Mouse (Mus musculus) brain, embryonic 14.5 days (tissue): ENCODE measurements around the gene Srpr.

Experiments used
- CTCF ChIP-seq: fragments of 200-500 bp; IDR thresholded peaks from 2 replicates; pipeline ENCODE4 v1.5.1; 2012; ENCODE audit warnings: inconsistent platforms, mild to moderate bottlenecking, moderate library complexity, borderline replicate concordance; ENCODE audit not compliant: insufficient read depth, insufficient read length; ENCODE audit errors: extremely low read depth
- POLR2A ChIP-seq: fragments of 200-500 bp; IDR thresholded peaks from 2 replicates; pipeline ENCODE4 v1.6.1; 2012; ENCODE audit warnings: mild to moderate bottlenecking, inconsistent platforms, borderline replicate concordance; ENCODE audit not compliant: poor library complexity, insufficient read depth, insufficient read length, severe bottlenecking; ENCODE audit errors: extremely low read depth

DNA sequence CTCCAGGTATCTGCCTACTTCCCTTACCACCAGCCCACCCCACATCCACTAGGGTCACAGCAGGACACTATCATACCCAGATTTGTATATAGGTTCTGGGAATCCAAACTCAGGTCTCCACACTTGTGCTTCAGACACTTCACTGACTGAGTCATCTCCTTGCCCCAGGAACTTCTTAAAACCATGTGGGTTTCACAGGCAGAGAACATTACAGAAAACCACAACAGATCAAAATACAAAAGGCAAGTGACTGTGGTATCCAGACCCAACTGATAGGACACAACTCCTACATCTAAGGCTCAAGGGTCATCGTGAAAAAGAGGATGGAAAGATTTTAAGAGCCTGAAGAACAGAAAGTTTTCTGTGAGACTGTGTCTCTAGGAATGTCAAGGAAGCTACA is 26.6 kb upstream of the Srpr start:
- TF ChIP-seq CTCF (no peak), POLR2A (no peak)
